Mouse (Mus musculus): Measurements from ENCODE around the gene Ccdc78. TPM values are rescaled to one million over a fixed set of nuclear protein-coding genes. Genes with fewer than 3 reads are reported as not detected.

The Ccdc78 gene
- total and polyA plus RNA-seq, 2 experiments, result 0.06 TPM; not detected in 1

DNA sequence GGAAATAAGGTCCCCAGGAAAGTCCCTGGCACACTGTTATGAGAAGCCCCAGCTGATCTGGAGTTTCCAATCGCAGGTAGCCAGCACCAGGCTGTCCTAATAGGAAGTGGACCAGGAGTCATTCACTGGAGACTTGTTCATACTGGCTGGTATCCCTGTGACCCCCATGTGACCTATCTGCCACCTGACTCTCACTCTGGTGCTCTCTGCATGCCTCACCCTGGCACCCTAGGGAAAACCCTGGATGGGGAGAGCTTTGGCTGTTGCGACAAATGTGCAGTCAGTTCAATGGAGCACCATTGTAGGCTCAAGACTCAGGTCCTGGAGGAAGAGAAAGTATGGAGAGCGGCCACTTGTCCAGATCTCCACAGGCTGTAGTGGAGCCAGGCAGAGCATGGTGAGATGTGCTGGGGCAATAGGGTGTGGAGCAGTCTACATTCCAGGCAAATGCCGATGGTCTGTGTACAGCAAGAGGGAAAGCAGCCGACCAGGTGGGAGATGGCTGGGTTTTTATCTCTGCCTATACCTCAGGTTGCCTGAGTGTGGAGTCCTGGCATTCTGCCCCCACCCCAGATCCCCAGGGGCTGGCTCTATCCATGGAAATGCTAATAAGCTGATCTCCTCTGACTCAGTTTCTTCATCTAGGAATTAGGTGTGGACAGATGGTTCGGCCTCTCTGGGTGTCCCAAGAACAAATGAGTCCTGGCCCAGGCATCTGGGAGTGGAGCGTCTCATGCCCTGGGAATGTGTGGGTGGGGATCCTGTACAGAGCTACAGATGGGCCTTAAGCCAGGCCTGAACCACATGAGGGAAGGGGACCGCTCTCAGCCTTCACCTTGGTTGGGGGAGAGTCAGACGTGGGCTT is 29.8 kb upstream of the Ccdc78 start:
- H3K4me3 ChIP-seq (ENCODE audit: insufficient read depth, low read depth, low read length), result no peak overlapping the region
- no peaks in the 10 kb centered on the region for H3K36me3 ChIP-seq (ENCODE audit: control insufficient read depth, insufficient read depth, low read length)
- H3K27me3 ChIP-seq (ENCODE audit: control insufficient read depth, insufficient read depth, low read length), result no peaks in the 10 kb centered on the region
- no peak for DNase-seq (ENCODE audit: extremely low read depth, low read depth, low spot score)
- no peak for TF ChIP-seq CTCF (IDR thresholded peaks at IDR 0.05; ENCODE audit: low read depth, low read length)
- no peak for TF ChIP-seq POLR2A (IDR thresholded peaks at IDR 0.05; ENCODE audit: extremely low read depth, insufficient read depth, low read length)
- H3K4me1 ChIP-seq (ENCODE audit: control insufficient read depth, insufficient read depth, low read length), result no peaks in the 10 kb centered on the region
- WGBS, result 75% methylated on average over 9 of the region's 9 CpGs
- no peak overlapping the region for H3K9ac ChIP-seq (ENCODE audit: low read depth, low read length)
- H3K27ac ChIP-seq (replicated peaks; ENCODE audit: insufficient read depth, low read depth, low read length), result no peak overlapping the region
- no peaks in the 10 kb centered on the region for H3K79me2 ChIP-seq (ENCODE audit: control insufficient read depth, insufficient read depth, low read length)

DNA sequence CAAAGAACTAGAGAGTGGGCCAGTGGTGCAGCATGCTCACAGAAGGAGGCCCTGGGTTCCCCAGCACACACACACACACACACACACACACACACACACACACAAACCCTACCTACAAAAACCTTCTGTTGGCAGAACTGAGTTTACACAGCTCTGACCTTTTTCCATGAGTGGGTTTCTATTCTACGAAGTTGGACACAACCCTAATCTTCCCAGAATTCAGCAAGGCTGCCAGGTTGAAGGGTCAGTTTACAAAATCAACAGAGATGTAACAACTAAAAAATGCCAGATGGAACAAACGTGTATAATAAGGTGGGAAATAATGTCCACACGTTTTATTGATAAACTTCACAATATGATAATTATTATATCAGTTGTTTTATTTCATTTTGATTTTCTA is 28.7 kb upstream of the Ccdc78 start:
- H3K4me1 ChIP-seq (ENCODE audit: control insufficient read depth, insufficient read depth, low read length), result no peaks in the 10 kb centered on the region
- DNase-seq (ENCODE audit: extremely low read depth, low read depth, low spot score), result no peak
- no peak overlapping the region for H3K4me3 ChIP-seq (ENCODE audit: insufficient read depth, low read depth, low read length)
- H3K36me3 ChIP-seq (ENCODE audit: control insufficient read depth, insufficient read depth, low read length), result no peaks in the 10 kb centered on the region
- H3K27ac ChIP-seq (replicated peaks; ENCODE audit: insufficient read depth, low read depth, low read length), result no peak overlapping the region
- H3K9ac ChIP-seq (ENCODE audit: low read depth, low read length), result no peak overlapping the region
- H3K79me2 ChIP-seq (ENCODE audit: control insufficient read depth, insufficient read depth, low read length), result no peaks in the 10 kb centered on the region
- WGBS, result 25% methylated on average over 3 of the region's 3 CpGs
- no peak for TF ChIP-seq POLR2A (IDR thresholded peaks at IDR 0.05; ENCODE audit: extremely low read depth, insufficient read depth, low read length)
- no peak for TF ChIP-seq CTCF (IDR thresholded peaks at IDR 0.05; ENCODE audit: low read depth, low read length)
- H3K27me3 ChIP-seq (ENCODE audit: control insufficient read depth, insufficient read depth, low read length), result no peaks in the 10 kb centered on the region

DNA sequence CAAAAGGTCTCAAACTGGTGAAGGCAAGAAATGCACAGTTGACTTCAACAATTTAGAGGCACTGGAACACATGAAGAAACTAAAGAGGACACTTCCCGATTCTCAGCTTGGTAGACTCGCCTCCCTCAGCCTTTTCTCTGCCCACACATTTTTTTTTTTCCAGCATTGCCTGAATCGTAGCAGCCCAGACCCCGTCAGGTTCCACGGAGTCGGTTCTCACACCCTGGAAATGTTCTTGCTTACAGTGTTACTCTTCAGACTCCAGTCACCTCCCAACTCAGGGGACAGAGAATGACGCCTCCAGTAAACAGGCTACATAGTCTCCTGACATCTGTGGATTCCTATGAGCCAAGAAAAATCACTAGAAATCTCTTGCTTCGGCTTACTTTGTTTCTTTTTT is 26.2 kb upstream of the Ccdc78 start:
- H3K79me2 ChIP-seq (ENCODE audit: control insufficient read depth, insufficient read depth, low read length), result no peaks in the 10 kb centered on the region
- no peaks in the 10 kb centered on the region for H3K27me3 ChIP-seq (ENCODE audit: control insufficient read depth, insufficient read depth, low read length)
- H3K36me3 ChIP-seq (ENCODE audit: control insufficient read depth, insufficient read depth, low read length), result no peaks in the 10 kb centered on the region
- no peaks in the 10 kb centered on the region for H3K4me1 ChIP-seq (ENCODE audit: control insufficient read depth, insufficient read depth, low read length)
- TF ChIP-seq POLR2A (IDR thresholded peaks at IDR 0.05; ENCODE audit: extremely low read depth, insufficient read depth, low read length) (no peak), CTCF (IDR thresholded peaks at IDR 0.05; ENCODE audit: low read depth, low read length) (no peak)
- WGBS, result 72% methylated on average over 8 of the region's 8 CpGs
- no peak overlapping the region for H3K9ac ChIP-seq (ENCODE audit: low read depth, low read length)
- H3K4me3 ChIP-seq (ENCODE audit: insufficient read depth, low read depth, low read length), result no peak overlapping the region
- DNase-seq (ENCODE audit: extremely low read depth, low read depth, low spot score), result no peak
- no peak overlapping the region for H3K27ac ChIP-seq (replicated peaks; ENCODE audit: insufficient read depth, low read depth, low read length)

DNA sequence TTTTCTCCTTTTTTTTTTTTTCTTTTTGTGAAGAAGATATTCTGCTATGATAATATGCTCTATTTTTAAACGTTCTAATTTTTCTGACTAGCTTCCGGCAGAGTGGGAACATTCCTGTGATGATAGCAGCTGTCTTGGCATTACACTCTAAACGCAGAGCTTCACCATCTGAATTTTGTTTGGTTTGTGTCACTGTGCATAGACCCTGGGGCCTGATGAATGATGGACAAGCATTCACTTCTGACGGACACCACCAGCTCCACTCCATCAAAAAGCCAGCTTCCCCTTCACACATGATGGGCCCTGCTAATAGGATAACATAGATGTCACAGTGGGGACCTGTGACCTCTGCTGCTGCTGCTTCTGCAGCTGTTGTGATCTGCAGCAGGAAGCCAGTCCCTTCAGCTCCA is 24.8 kb upstream of the Ccdc78 start:
- H3K27ac ChIP-seq (replicated peaks; ENCODE audit: insufficient read depth, low read depth, low read length), result no peak overlapping the region
- H3K27me3 ChIP-seq (ENCODE audit: control insufficient read depth, insufficient read depth, low read length), result no peaks in the 10 kb centered on the region
- no peaks in the 10 kb centered on the region for H3K79me2 ChIP-seq (ENCODE audit: control insufficient read depth, insufficient read depth, low read length)
- 40% methylated on average over 4 of the region's 4 CpGs for WGBS
- no peaks in the 10 kb centered on the region for H3K36me3 ChIP-seq (ENCODE audit: control insufficient read depth, insufficient read depth, low read length)
- H3K4me3 ChIP-seq (ENCODE audit: insufficient read depth, low read depth, low read length), result no peak overlapping the region
- H3K4me1 ChIP-seq (ENCODE audit: control insufficient read depth, insufficient read depth, low read length), result no peaks in the 10 kb centered on the region
- DNase-seq (ENCODE audit: extremely low read depth, low read depth, low spot score), result no peak
- no peak overlapping the region for H3K9ac ChIP-seq (ENCODE audit: low read depth, low read length)
- no peak for TF ChIP-seq POLR2A (IDR thresholded peaks at IDR 0.05; ENCODE audit: extremely low read depth, insufficient read depth, low read length)
- no peak for TF ChIP-seq CTCF (IDR thresholded peaks at IDR 0.05; ENCODE audit: low read depth, low read length)

DNA sequence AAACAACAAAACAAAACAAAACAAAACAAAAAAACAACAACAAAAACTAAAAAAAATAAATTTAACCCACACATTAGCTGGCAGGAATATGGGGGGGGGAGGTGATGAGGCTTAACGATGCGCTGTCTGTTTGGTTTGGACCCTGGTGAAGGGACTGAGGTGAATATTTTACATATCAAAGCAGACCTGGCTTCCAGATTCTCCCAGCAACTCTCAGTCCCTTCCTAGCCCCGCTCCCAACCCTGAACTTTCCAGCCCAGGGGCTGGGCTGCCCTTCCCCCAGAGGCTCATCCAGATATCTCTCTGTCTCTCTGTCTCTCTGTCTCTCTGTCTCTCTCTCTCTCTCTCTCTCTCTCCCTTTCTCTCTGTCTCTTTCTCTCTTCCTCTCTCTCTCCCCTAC is 23.8 kb upstream of the Ccdc78 start:
- H3K27ac ChIP-seq (replicated peaks; ENCODE audit: insufficient read depth, low read depth, low read length), result no peak overlapping the region
- no peak overlapping the region for H3K9ac ChIP-seq (ENCODE audit: low read depth, low read length)
- no peak for DNase-seq (ENCODE audit: extremely low read depth, low read depth, low spot score)
- H3K79me2 ChIP-seq (ENCODE audit: control insufficient read depth, insufficient read depth, low read length), result no peaks in the 10 kb centered on the region
- H3K4me1 ChIP-seq (ENCODE audit: control insufficient read depth, insufficient read depth, low read length), result no peaks in the 10 kb centered on the region
- H3K4me3 ChIP-seq (ENCODE audit: insufficient read depth, low read depth, low read length), result no peak overlapping the region
- H3K36me3 ChIP-seq (ENCODE audit: control insufficient read depth, insufficient read depth, low read length), result no peaks in the 10 kb centered on the region
- TF ChIP-seq CTCF (IDR thresholded peaks at IDR 0.05; ENCODE audit: low read depth, low read length), result no peak
- WGBS, result 43% methylated on average over 3 of the region's 3 CpGs
- no peaks in the 10 kb centered on the region for H3K27me3 ChIP-seq (ENCODE audit: control insufficient read depth, insufficient read depth, low read length)

DNA sequence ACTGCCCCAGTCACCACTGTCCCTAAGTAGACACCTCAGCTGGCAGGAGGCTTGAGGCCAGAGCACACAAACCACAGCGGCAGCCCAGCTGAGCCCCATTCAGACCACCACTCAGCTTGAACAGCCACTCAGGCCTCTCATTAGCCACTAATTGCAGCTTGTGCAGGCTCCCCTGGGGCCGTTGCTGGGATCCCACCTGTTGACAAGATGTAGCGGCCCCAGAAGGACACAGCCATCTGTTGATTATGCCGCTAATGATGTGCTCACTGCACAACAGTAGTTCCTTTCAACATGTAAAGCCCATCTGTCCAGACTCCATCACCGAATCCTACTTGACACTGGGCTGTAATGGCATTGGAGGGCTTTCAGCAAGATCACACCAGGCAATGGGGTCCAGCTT is 20.5 kb upstream of the Ccdc78 start:
- Histone ChIP-seq H3K4me3 (ENCODE audit: insufficient read depth, low read depth, low read length) (no peak overlapping the region), H3K79me2 (ENCODE audit: control insufficient read depth, insufficient read depth, low read length) (no peaks in the 10 kb centered on the region), H3K9ac (ENCODE audit: low read depth, low read length) (no peak overlapping the region), H3K27ac (replicated peaks; ENCODE audit: insufficient read depth, low read depth, low read length) (no peak overlapping the region), H3K27me3 (ENCODE audit: control insufficient read depth, insufficient read depth, low read length) (no peaks in the 10 kb centered on the region), H3K4me1 (ENCODE audit: control insufficient read depth, insufficient read depth, low read length) (no peaks in the 10 kb centered on the region), H3K36me3 (ENCODE audit: control insufficient read depth, insufficient read depth, low read length) (no peaks in the 10 kb centered on the region)
- 80% methylated on average over 5 of the region's 5 CpGs for WGBS
- no peak for DNase-seq (ENCODE audit: extremely low read depth, low read depth, low spot score)
- no peak for TF ChIP-seq CTCF (IDR thresholded peaks at IDR 0.05; ENCODE audit: low read depth, low read length)
- TF ChIP-seq POLR2A (IDR thresholded peaks at IDR 0.05; ENCODE audit: extremely low read depth, insufficient read depth, low read length), result no peak

Measured in liver, adult 2 months (tissue).